8 mouse cellular contexts compared by ENCODE assay signal in genomic region chr4:21879565-21880220, GRCm38 (mm10). TPM values are rescaled to one million over a fixed set of nuclear protein-coding genes. Genes with fewer than 3 reads are reported as not detected.
A peak's percentile ranks its signal among the peaks of the same experiment; 100 is the strongest.
DNase-seq lines count a peak whose midpoint lies in the region; ATAC-seq and TF ChIP-seq lines count a peak whose summit lies in the region.

Gene Coq3, plus strand, starts transcription at chr4:21879673.

- POLR2A ChIA-PET in Patski (lab: Charles Lee) = no interaction called here

- WGBS in hindbrain, embryonic 14.5 days = under 1% methylated on average over 51 of the region's 51 CpGs

- H3K4me3 ChIP-seq in hindbrain, embryonic 14.5 days (replicated peaks; ENCODE audit: low read length) = peak within 1 kb of the TSS; percentile 68

- peak within 1 kb of the TSS; percentile 54 for H3K4me2 ChIP-seq in hindbrain, embryonic 14.5 days (replicated peaks)

- no peaks in the 10 kb centered on the region for H3K9me3 ChIP-seq in hindbrain, embryonic 14.5 days (ENCODE audit: control insufficient read depth, low read length)

- in situ Hi-C loops in Patski (cut with MboI; ENCODE audit: low pct_unique_long_range_greater_than_20kb) = loop anchor here (5.0 kb wide), 1 partner anchor 53 kb away; the partner anchor contains the start of gene Faxc

- peak within 1 kb of the TSS; percentile 93 for H3K27ac ChIP-seq in hindbrain, embryonic 14.5 days

- ATAC-seq in Patski = peak; percentile 95
- peak; percentile 95 for ATAC-seq in hindbrain, embryonic 14.5 days (ENCODE audit: low FRiP score)

- CTCF ChIA-PET in Patski (lab: Charles Lee) = interaction anchor here (1.7 kb wide), 1 partner anchor 82 kb away, joined by 5 read pairs; no protein-coding TSS in a partner anchor

- H3K9ac ChIP-seq in hindbrain, embryonic 14.5 days = peak within 1 kb of the TSS; percentile 72

- DNase-seq in Patski (ENCODE audit: low read depth, low spot score) = peak; percentile 67
- peak; percentile 83 to 87 for DNase-seq in cerebellum, postnatal 14 days
- DNase-seq in frontal cortex, postnatal 25 days (ENCODE audit: low spot score in 2 of 2) = peak; percentile 72 to 79
- peak; percentile 77 for DNase-seq in hindbrain, embryonic 14.5 days (ENCODE audit: low spot score)
- DNase-seq in layer of hippocampus, postnatal 36 days = peak; percentile 88 to 89
- peak; percentile 83 for DNase-seq in lung, postnatal 36 days
- peak; percentile 90 for DNase-seq in retina, postnatal 1 day
- DNase-seq in urinary bladder, adult 18-20 months (ENCODE audit: low spot score in 2 of 2) = peak; percentile 62 to 80

- H3K27me3 ChIP-seq in Patski = no peaks in the 10 kb centered on the region
- no peaks in the 10 kb centered on the region for H3K27me3 ChIP-seq in hindbrain, embryonic 14.5 days (ENCODE audit: control insufficient read depth, insufficient read depth, low read length)

- no peak for TF ChIP-seq CTCF in Patski (IDR thresholded peaks at IDR 0.05)

- H3K4me1 ChIP-seq in hindbrain, embryonic 14.5 days (replicated peaks; ENCODE audit: control insufficient read depth, insufficient read depth, low read length) = peaks cover 7% of the 10 kb centered on the region

- H3K36me3 ChIP-seq in hindbrain, embryonic 14.5 days (replicated peaks; ENCODE audit: control insufficient read depth, insufficient read depth) = peaks cover 19% of the 10 kb centered on the region

RNA-seq across cellular contexts. Expression of gene Coq3, which starts in this region (rescaled TPM):
- 7.3 TPM for polyA plus RNA-seq in Patski (2021)
- polyA plus RNA-seq in hindbrain, embryonic 14.5 days (2014; fragmentation: Nextera tagmentation; extraction: Ambion mirVana) = 15.2 and 16.7 TPM in 2 replicates
- total RNA-seq in layer of hippocampus, postnatal 36 days (2021) = 10 to 100 TPM in 1 of 2 experiments, 1 to 10 TPM in 1; 10.0 to 12.7 TPM

Comparison
In these comparisons a context has a peak if more than half of its experiments do, and no peak if none do; other contexts are left out.
1. Peak in every context shown above with its lines: DNase-seq, ATAC-seq, H3K4me3 ChIP-seq and H3K27ac ChIP-seq.